Comparison of ENCODE assay signal across 26 mouse cellular contexts in genomic region chr1:143684849-143685248, GRCm38 (mm10).
"Had no signal": no experiment of that assay in that cellular context is flagged by ENCODE, and none has a peak within 500 bp of the region (broad histone marks: within the 10 kb centered on the region; RNA-seq: fewer than 3 reads in every experiment).

No protein-coding gene starts in this region.

- ATAC-seq: forebrain, embryonic 13.5 days; forebrain, embryonic 14.5 days; forebrain, embryonic 15.5 days; forebrain, embryonic 16.5 days; forebrain, postnatal 0 days had no signal

- DNase-seq: cerebellum, postnatal 10 days; cerebellum, postnatal 14 days; cerebellum, postnatal 25 days; cerebellum, postnatal 36 days; embryo, embryonic 11 days; forebrain, postnatal 0 days; gastrocnemius, adult 2 months; gastrocnemius, postnatal 10 days; gastrocnemius, postnatal 14 days; gastrocnemius, postnatal 25 days; gastrocnemius, postnatal 36 days; heart, adult 11 months; heart, adult 18-20 months; heart, adult 2 months had no signal

- H3K27ac ChIP-seq: embryonic facial prominence, embryonic 10.5 days; embryonic facial prominence, embryonic 12.5 days; embryonic facial prominence, embryonic 13.5 days; embryonic facial prominence, embryonic 15.5 days; forebrain, embryonic 10.5 days; forebrain, embryonic 12.5 days; forebrain, embryonic 13.5 days; forebrain, embryonic 15.5 days; gastrocnemius, adult 2 months; heart, adult 2 months; heart, embryonic 10.5 days had no signal

- H3K4me3 ChIP-seq: embryonic facial prominence, embryonic 10.5 days; embryonic facial prominence, embryonic 12.5 days; embryonic facial prominence, embryonic 13.5 days; embryonic facial prominence, embryonic 15.5 days; erythroblast, embryonic 14.5 days; forebrain, embryonic 10.5 days; forebrain, embryonic 12.5 days; forebrain, embryonic 13.5 days; forebrain, embryonic 15.5 days; gastrocnemius, adult 2 months; heart, adult 2 months; heart, embryonic 10.5 days had no signal

- H3K9ac ChIP-seq: embryonic facial prominence, embryonic 12.5 days; embryonic facial prominence, embryonic 13.5 days; embryonic facial prominence, embryonic 15.5 days; forebrain, embryonic 12.5 days; forebrain, embryonic 13.5 days; forebrain, embryonic 15.5 days; forebrain, postnatal 0 days had no signal

- H3K4me2 ChIP-seq: embryonic facial prominence, embryonic 12.5 days; embryonic facial prominence, embryonic 13.5 days; embryonic facial prominence, embryonic 15.5 days; forebrain, embryonic 12.5 days; forebrain, embryonic 13.5 days; forebrain, embryonic 15.5 days had no signal

- H3K27me3 ChIP-seq: embryonic facial prominence, embryonic 12.5 days; embryonic facial prominence, embryonic 13.5 days; embryonic facial prominence, embryonic 15.5 days; forebrain, embryonic 12.5 days; forebrain, embryonic 13.5 days; forebrain, embryonic 15.5 days had no signal

- H3K9me3 ChIP-seq: embryonic facial prominence, embryonic 10.5 days; embryonic facial prominence, embryonic 12.5 days; embryonic facial prominence, embryonic 13.5 days; embryonic facial prominence, embryonic 15.5 days; forebrain, embryonic 10.5 days; forebrain, embryonic 12.5 days; forebrain, embryonic 13.5 days; forebrain, embryonic 15.5 days; heart, embryonic 10.5 days had no signal

- H3K4me1 ChIP-seq: embryonic facial prominence, embryonic 10.5 days; embryonic facial prominence, embryonic 12.5 days; embryonic facial prominence, embryonic 13.5 days; embryonic facial prominence, embryonic 15.5 days; forebrain, embryonic 10.5 days; forebrain, embryonic 12.5 days; forebrain, embryonic 13.5 days; forebrain, embryonic 15.5 days; heart, embryonic 10.5 days had no signal
